Mouse (Mus musculus) neural tube, embryonic 15.5 days (tissue): Measurements from ENCODE around the gene Olfr38. TPM values are rescaled to one million over a fixed set of nuclear protein-coding genes. Genes with fewer than 3 reads are reported as not detected.

Source experiments
- ATAC-seq: fragments of 200-750 bp; cut with Nextera tagmentation; 2 replicates; pipeline ENCODE4 v1.8.0; 2017; ENCODE audit warnings: mild to moderate bottlenecking, moderate TSS enrichment, moderate library complexity; ENCODE audit not compliant: low FRiP score
- H3K27ac ChIP-seq: fragments of 300-500 bp; sonication (generic); replicated peaks from 2 replicates; pipeline ENCODE4 v1.5.1; 2015; ENCODE audit warnings: mild to moderate bottlenecking, inconsistent platforms
- H3K27me3 ChIP-seq: fragments of 300-500 bp; sonication (generic); replicated peaks from 2 replicates; pipeline ENCODE4 v1.6.1; 2015; ENCODE audit warnings: inconsistent platforms
- H3K36me3 ChIP-seq: fragments of 300-500 bp; sonication (generic); 2 replicates; pipeline ENCODE4 v1.6.1; 2015; ENCODE audit warnings: inconsistent platforms
- H3K4me1 ChIP-seq: fragments of 300-500 bp; sonication (generic); 2 replicates; pipeline ENCODE4 v1.6.1; 2015; ENCODE audit warnings: inconsistent platforms
- H3K4me2 ChIP-seq: fragments of 300-500 bp; sonication (generic); 2 replicates; pipeline ENCODE4 v1.6.1; 2015; ENCODE audit warnings: inconsistent platforms, mild to moderate bottlenecking, moderate library complexity
- H3K4me3 ChIP-seq: fragments of 300-500 bp; sonication (generic); replicated peaks from 2 replicates; pipeline ENCODE4 v1.5.1; 2015; ENCODE audit warnings: mild to moderate bottlenecking, inconsistent platforms
- H3K9ac ChIP-seq: fragments of 300-500 bp; sonication (generic); replicated peaks from 2 replicates; pipeline ENCODE4 v1.6.1; 2015; ENCODE audit warnings: mild to moderate bottlenecking, inconsistent platforms
- H3K9me3 ChIP-seq: fragments of 300-500 bp; sonication (generic); replicated peaks from 2 replicates; pipeline ENCODE4 v1.6.1; 2016; ENCODE audit warnings: inconsistent platforms
- WGBS: fragments of 180-500 bp; shearing (Covaris S2); methylation state at CpG from one replicate; pipeline ENCODE4 v1.1.7; 2015; ENCODE audit warnings: mixed read lengths; 5-methylcytosine and 5-hydroxymethylcytosine counted together
- polyA plus RNA-seq: library from polyadenylated mRNA; unstranded; fragments of >200 nt; fragmentation: Nextera tagmentation; extraction: Ambion mirVana; gene quantifications from 2 replicates; pipeline ENCODE4 v1.2.1, GENCODE M21; 2015

Olfr38 gene
- polyA plus RNA-seq, 1 experiment from 2014 or later: not detected

DNA sequence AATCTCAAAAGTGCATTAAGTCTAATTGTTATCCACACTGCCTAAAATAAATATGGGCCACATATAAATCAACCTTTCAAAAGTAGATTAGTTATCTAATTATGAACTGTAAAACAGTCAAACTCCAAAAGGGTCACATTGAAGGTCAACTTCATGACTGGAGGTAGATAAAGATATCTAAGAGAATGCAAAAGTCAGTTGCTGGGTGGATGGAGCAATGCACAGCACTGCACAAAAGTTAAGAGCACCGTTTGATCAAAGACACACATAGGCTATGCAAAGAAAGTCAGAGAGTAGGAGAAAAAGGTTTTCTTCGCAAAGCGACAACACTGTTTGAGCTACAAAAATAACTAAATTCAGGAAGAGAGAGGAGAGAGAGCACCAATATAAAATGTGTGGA, 38.8 kb downstream of the Olfr38 start:
- Histone ChIP-seq H3K27ac (no peak overlapping the region), H3K27me3 (no peaks in the 10 kb centered on the region), H3K36me3 (no peaks in the 10 kb centered on the region), H3K4me2 (no peak overlapping the region), H3K4me1 (no peaks in the 10 kb centered on the region), H3K9ac (no peak overlapping the region), H3K4me3 (no peak overlapping the region), H3K9me3 (no peaks in the 10 kb centered on the region)
- no peak for ATAC-seq
- 92% methylated on average over 3 of the region's 3 CpGs for WGBS

DNA sequence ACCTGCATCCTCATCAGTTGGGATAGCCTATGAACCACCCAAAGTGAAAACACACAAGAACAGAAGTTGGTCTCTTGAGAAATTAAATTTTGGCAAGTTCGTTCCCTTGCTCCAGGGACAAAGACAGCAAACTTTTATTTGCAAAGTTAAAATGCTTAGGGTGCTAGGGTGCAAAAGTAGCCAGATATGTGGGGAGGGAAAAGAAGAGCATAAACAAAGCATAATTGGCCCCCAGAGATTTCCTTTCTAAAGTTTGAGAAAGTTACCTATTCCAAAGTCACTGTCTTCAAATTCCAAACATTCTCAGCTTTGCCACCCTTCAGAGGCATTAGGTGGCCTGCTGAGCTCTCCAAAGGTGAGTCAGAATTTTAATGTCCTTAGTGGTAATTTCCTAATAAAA, 55.4 kb downstream of the Olfr38 start, which contains the start of gene Olfr450:
Olfr450 (plus strand) TSS at position 301 of the 400 bp plus-strand sequence.
- H3K9ac ChIP-seq: no peak within 1 kb of the TSS
- no peaks in the 10 kb centered on the region for H3K9me3 ChIP-seq
- no peaks in the 10 kb centered on the region for H3K36me3 ChIP-seq
- H3K27me3 ChIP-seq: no peaks in the 10 kb centered on the region
- H3K4me3 ChIP-seq: no peak within 1 kb of the TSS
- H3K4me2 ChIP-seq: no peak within 1 kb of the TSS
- WGBS: 76% methylated on average over 1 of the region's 1 CpGs
- no peaks in the 10 kb centered on the region for H3K4me1 ChIP-seq
- ATAC-seq: no peak
- no peak within 1 kb of the TSS for H3K27ac ChIP-seq

Other genes with a start within 250 kb of the Olfr38 start
- gene Olfr455, start 208.8 kb upstream of the Olfr38 start, polyA plus RNA-seq: not detected in 2 replicates
- not detected in 2 replicates for gene Tcaf3, start 158.7 kb upstream of the Olfr38 start, polyA plus RNA-seq
- 2.6 and 4.2 TPM in 2 replicates for gene Tcaf2, start 111.2 kb upstream of the Olfr38 start, polyA plus RNA-seq
- 188 and 215 TPM in 2 replicates for gene Tcaf1, start 46.3 kb upstream of the Olfr38 start, polyA plus RNA-seq
- gene Olfr453, start 17.0 kb upstream of the Olfr38 start, polyA plus RNA-seq: not detected in 2 replicates
- not detected in 2 replicates for gene Olfr452, start 28.7 kb downstream of the Olfr38 start, polyA plus RNA-seq
- gene Olfr450, start 55.5 kb downstream of the Olfr38 start, polyA plus RNA-seq: not detected in 2 replicates
- gene Olfr449, start 78.0 kb downstream of the Olfr38 start, polyA plus RNA-seq: not detected in 2 replicates
- not detected in 2 replicates for gene Olfr448, start 134.0 kb downstream of the Olfr38 start, polyA plus RNA-seq
- not detected in 2 replicates for gene Olfr447, start 152.5 kb downstream of the Olfr38 start, polyA plus RNA-seq
- not detected in 2 replicates for gene Olfr446, start 165.0 kb downstream of the Olfr38 start, polyA plus RNA-seq
- gene Olfr444, start 192.7 kb downstream of the Olfr38 start, polyA plus RNA-seq: not detected in 2 replicates